Mouse (Mus musculus): ENCODE measurements around the gene Inip.
"Not testable (repeated sequence)": the region's sequence is repeated elsewhere in the genome, so short reads cannot be mapped to it uniquely, and the experiment has no call there.

GRCm38 (mm10) chr4:59793626-59794025, 7.8 kb downstream of the Inip start:
- not testable (repeated sequence) for TF ChIP-seq CTCF (conservative IDR thresholded peaks at IDR 0.05; ENCODE audit: insufficient read depth, insufficient read length, low read depth, low read length); POLR2A (IDR thresholded peaks at IDR 0.05; ENCODE audit: low read depth, low read length)

Measured in kidney, adult 2 months (tissue).